Mouse (Mus musculus): ENCODE data around the gene Polg2. TPM values are rescaled to one million over a fixed set of nuclear protein-coding genes. Genes with fewer than 3 reads are reported as not detected.

Gene Polg2
- total and polyA plus RNA-seq, 3 experiments, result 6.3 to 10.7 TPM; not detected in 1

GRCm38 (mm10) chr11:106777395-106777794 lies 1.9 kb downstream of the Polg2 start:
- peaks cover 21% of the 10 kb centered on the region for H3K79me2 ChIP-seq (ENCODE audit: control insufficient read depth, insufficient read depth, low read length, poor library complexity)
- TF ChIP-seq POLR2A (IDR thresholded peaks at IDR 0.05; ENCODE audit: control insufficient read depth in 1 of 2, insufficient read depth in 1 of 2, low read depth in 1 of 2, low read length in 2 of 2, poor library complexity in 1 of 2) (no peak), SMC3 (IDR thresholded peaks at IDR 0.05; ENCODE audit: low read depth, low read length) (no peak), MAFK (IDR thresholded peaks at IDR 0.05; ENCODE audit: borderline replicate concordance, low read depth, low read length) (no peak), ZKSCAN1 (IDR thresholded peaks at IDR 0.05; ENCODE audit: low read depth, low read length) (no peak), HCFC1 (IDR thresholded peaks at IDR 0.05; ENCODE audit: low read depth, low read length) (no peak), MEF2A (IDR thresholded peaks at IDR 0.05; ENCODE audit: extremely low read depth, insufficient replicate concordance, low read depth, low read length, poor library complexity, severe bottlenecking) (no peak), NELFE (IDR thresholded peaks at IDR 0.05; ENCODE audit: low read depth, low read length) (no peak), MYB (IDR thresholded peaks at IDR 0.05; ENCODE audit: low read depth, low read length) (no peak)
- no peaks in the 10 kb centered on the region for H3K27me3 ChIP-seq (ENCODE audit: control insufficient read depth in 1 of 2, insufficient read depth in 2 of 2, low read length in 2 of 2)
- H3K9ac ChIP-seq (ENCODE audit: control insufficient read depth, low read depth, low read length, poor library complexity, severe bottlenecking), result peak overlapping the region; percentile 92
- no peak overlapping the region for H3K27ac ChIP-seq (ENCODE audit: control insufficient read depth, low read depth, low read length)
- peaks cover 21 to 25% of the 10 kb centered on the region in 2 experiments for H3K36me3 ChIP-seq (ENCODE audit: control insufficient read depth in 1 of 2, insufficient read depth in 2 of 2, low read length in 2 of 2)
- peak overlapping the region in 1 of 2 experiments; percentile 17; a peak in 2 of 4 replicates for H3K4me3 ChIP-seq (ENCODE audit: control insufficient read depth in 1 of 2, insufficient read depth in 1 of 2, low read depth in 2 of 2, low read length in 2 of 2)
- peaks cover 3 to 7% of the 10 kb centered on the region in 2 experiments; a peak in 3 of 4 replicates for H3K4me1 ChIP-seq (ENCODE audit: control insufficient read depth in 1 of 2, insufficient read depth in 2 of 2, low read length in 2 of 2)
- no peak for DNase-seq (ENCODE audit: low read depth, low spot score)
- H3K9me3 ChIP-seq (replicated peaks; ENCODE audit: insufficient read depth, low read length), result no peaks in the 10 kb centered on the region

DNA sequence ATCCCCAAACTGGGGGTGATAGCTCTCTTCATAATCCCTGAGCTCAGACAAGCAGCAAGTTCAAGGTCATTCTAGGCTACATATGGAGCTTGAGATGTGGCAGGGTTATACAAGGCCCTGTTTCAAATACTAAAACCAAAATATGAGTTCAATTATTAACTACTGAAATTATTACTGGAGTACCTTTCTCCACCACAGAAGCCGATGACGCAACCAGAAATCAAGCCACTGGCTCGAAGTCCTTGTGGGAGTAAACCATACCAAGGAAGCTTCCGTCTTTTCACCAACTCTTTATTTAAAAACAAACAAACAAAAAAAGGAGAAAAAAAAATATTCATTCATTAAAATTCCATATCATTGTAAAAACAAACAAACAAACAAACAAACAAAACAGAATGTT lies 2.4 kb downstream of the Polg2 start:
- peaks cover 19 to 22% of the 10 kb centered on the region in 2 experiments for H3K36me3 ChIP-seq (ENCODE audit: control insufficient read depth in 1 of 2, insufficient read depth in 2 of 2, low read length in 2 of 2)
- no peak overlapping the region for H3K27ac ChIP-seq (ENCODE audit: control insufficient read depth, low read depth, low read length)
- DNase-seq (ENCODE audit: low read depth, low spot score), result no peak
- TF ChIP-seq ZC3H11A (IDR thresholded peaks at IDR 0.05; ENCODE audit: low read depth, low read length) (no peak), POLR2AphosphoS5 (IDR thresholded peaks at IDR 0.05; ENCODE audit: borderline replicate concordance, low read depth, low read length) (no peak), MYB (IDR thresholded peaks at IDR 0.05; ENCODE audit: low read depth, low read length) (no peak), ZKSCAN1 (IDR thresholded peaks at IDR 0.05; ENCODE audit: low read depth, low read length) (no peak)
- no peaks in the 10 kb centered on the region for H3K9me3 ChIP-seq (replicated peaks; ENCODE audit: insufficient read depth, low read length)
- peaks cover 21% of the 10 kb centered on the region for H3K79me2 ChIP-seq (ENCODE audit: control insufficient read depth, insufficient read depth, low read length, poor library complexity)
- no peaks in the 10 kb centered on the region for H3K27me3 ChIP-seq (ENCODE audit: control insufficient read depth in 1 of 2, insufficient read depth in 2 of 2, low read length in 2 of 2)
- H3K4me3 ChIP-seq (ENCODE audit: control insufficient read depth in 1 of 2, insufficient read depth in 1 of 2, low read depth in 2 of 2, low read length in 2 of 2), result no peak overlapping the region
- H3K4me1 ChIP-seq (ENCODE audit: control insufficient read depth in 1 of 2, insufficient read depth in 2 of 2, low read length in 2 of 2), result peaks cover 3 to 7% of the 10 kb centered on the region in 2 experiments; a peak in 3 of 4 replicates
- H3K9ac ChIP-seq (ENCODE audit: control insufficient read depth, low read depth, low read length, poor library complexity, severe bottlenecking), result no peak overlapping the region

DNA sequence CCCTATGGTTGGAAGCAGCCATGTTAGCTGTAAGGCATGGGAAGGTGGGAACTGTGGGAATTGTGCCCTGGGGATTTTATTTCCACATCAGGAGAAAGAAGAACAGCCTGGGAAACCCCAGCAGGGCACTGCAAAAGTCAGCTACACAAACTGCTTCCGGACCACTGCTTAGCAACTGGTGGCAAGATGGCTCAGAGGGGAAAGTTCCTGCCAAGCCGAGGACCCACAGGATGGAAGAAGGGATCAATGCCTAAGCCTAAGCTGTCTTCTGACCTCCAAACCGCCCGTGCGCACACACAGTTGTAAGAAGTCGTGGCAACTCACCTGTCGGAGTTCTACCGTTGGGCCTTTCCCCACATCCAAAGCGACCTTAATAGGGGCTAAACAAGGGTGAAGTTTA lies 6.3 kb downstream of the Polg2 start:
- Histone ChIP-seq H3K27me3 (ENCODE audit: control insufficient read depth in 1 of 2, insufficient read depth in 2 of 2, low read length in 2 of 2) (no peaks in the 10 kb centered on the region), H3K4me1 (ENCODE audit: control insufficient read depth in 1 of 2, insufficient read depth in 2 of 2, low read length in 2 of 2) (peaks cover 1 to 7% of the 10 kb centered on the region in 2 experiments; a peak in 3 of 4 replicates), H3K4me3 (ENCODE audit: control insufficient read depth in 1 of 2, insufficient read depth in 1 of 2, low read depth in 2 of 2, low read length in 2 of 2) (no peak overlapping the region), H3K79me2 (ENCODE audit: control insufficient read depth, insufficient read depth, low read length, poor library complexity) (peaks cover 11% of the 10 kb centered on the region), H3K9ac (ENCODE audit: control insufficient read depth, low read depth, low read length, poor library complexity, severe bottlenecking) (no peak overlapping the region), H3K9me3 (replicated peaks; ENCODE audit: insufficient read depth, low read length) (no peaks in the 10 kb centered on the region), H3K27ac (ENCODE audit: control insufficient read depth, low read depth, low read length) (no peak overlapping the region), H3K36me3 (ENCODE audit: control insufficient read depth in 1 of 2, insufficient read depth in 2 of 2, low read length in 2 of 2) (peaks cover 24 to 26% of the 10 kb centered on the region in 2 experiments)
- no peak for DNase-seq (ENCODE audit: low read depth, low spot score)
- TF ChIP-seq MAZ (IDR thresholded peaks at IDR 0.05; ENCODE audit: low read depth, low read length) (no peak), POLR2AphosphoS5 (IDR thresholded peaks at IDR 0.05; ENCODE audit: borderline replicate concordance, low read depth, low read length) (no peak), ZKSCAN1 (IDR thresholded peaks at IDR 0.05; ENCODE audit: low read depth, low read length) (no peak), ZNF384 (IDR thresholded peaks at IDR 0.05; ENCODE audit: low read depth, low read length) (no peak), TCF12 (IDR thresholded peaks at IDR 0.05; ENCODE audit: low read depth, low read length) (no peak), CTCF (IDR thresholded peaks at IDR 0.05 in 2 of 3, conservative IDR thresholded peaks at IDR 0.05 in 1 of 3; ENCODE audit: control insufficient read depth in 1 of 3, insufficient read depth in 1 of 3, low read depth in 2 of 3, low read length in 3 of 3, poor library complexity in 1 of 3, severe bottlenecking in 1 of 3) (no peak), ZC3H11A (IDR thresholded peaks at IDR 0.05; ENCODE audit: low read depth, low read length) (no peak), GATA1 (IDR thresholded peaks at IDR 0.05; ENCODE audit: low read depth, low read length) (no peak), SIN3A (IDR thresholded peaks at IDR 0.05; ENCODE audit: low read length) (no peak), USF1 (IDR thresholded peaks at IDR 0.05; ENCODE audit: low read depth, low read length) (no peak), HCFC1 (IDR thresholded peaks at IDR 0.05; ENCODE audit: low read depth, low read length) (no peak), POLR2AphosphoS2 (IDR thresholded peaks at IDR 0.05; ENCODE audit: low read length) (no peak), JUND (IDR thresholded peaks at IDR 0.05; ENCODE audit: low read depth, low read length) (no peak)

All from MEL (cell line).